Mouse (Mus musculus) ES-Bruce4 (cell line): Measurements from ENCODE around the gene Lta. TPM values are rescaled to one million over a fixed set of nuclear protein-coding genes. Genes with fewer than 3 reads are reported as not detected.

Experiments
- H3K27ac ChIP-seq: 2 replicates; pipeline ENCODE4 v1.5.1; 2012; ENCODE audit warnings: low read length, inconsistent platforms; ENCODE audit not compliant: insufficient read depth
- H3K27me3 ChIP-seq: 2 replicates; pipeline ENCODE4 v1.6.1; 2012; ENCODE audit warnings: mild to moderate bottlenecking, low read length, inconsistent platforms; ENCODE audit not compliant: control insufficient read depth, poor library complexity, insufficient read depth, severe bottlenecking
- H3K36me3 ChIP-seq: 2 replicates; pipeline ENCODE4 v1.6.1; 2012; ENCODE audit warnings: inconsistent platforms, mild to moderate bottlenecking, low read length, moderate library complexity; ENCODE audit not compliant: control insufficient read depth, poor library complexity, insufficient read depth, severe bottlenecking
- H3K4me1 ChIP-seq: one replicate; pipeline ENCODE4 v1.8.1; 2011; ENCODE audit warnings: low read length; ENCODE audit not compliant: control insufficient read depth, insufficient read depth
- H3K4me3 ChIP-seq: 2 replicates; pipeline ENCODE4 v1.5.1; 2011; ENCODE audit warnings: low read depth, mild to moderate bottlenecking, low read length
- H3K9ac ChIP-seq: 2 replicates; pipeline ENCODE4 v1.6.1; 2012; ENCODE audit warnings: low read depth, mild to moderate bottlenecking, inconsistent platforms; ENCODE audit not compliant: poor library complexity, severe bottlenecking
- H3K9me3 ChIP-seq: replicated peaks from 2 replicates; pipeline ENCODE4 v1.6.1; 2012; ENCODE audit warnings: mild to moderate bottlenecking, low read length, inconsistent platforms; ENCODE audit not compliant: control insufficient read depth, poor library complexity, insufficient read depth, severe bottlenecking
- CTCF ChIP-seq: IDR thresholded peaks from one replicate; pipeline ENCODE4 v1.8.1; 2011; ENCODE audit warnings: low read depth, low read length
- EP300 ChIP-seq: IDR thresholded peaks from 2 replicates; pipeline ENCODE4 v1.6.1; 2011; ENCODE audit warnings: low read depth, low read length; ENCODE audit not compliant: insufficient read depth
- POLR2A ChIP-seq: IDR thresholded peaks from one replicate; pipeline ENCODE4 v1.8.1; 2011; ENCODE audit warnings: low read length; ENCODE audit not compliant: insufficient read depth
- polyA plus RNA-seq: library from polyadenylated mRNA; stranded (reverse); fragments of >200 nt; gene quantifications from 2 replicates; pipeline ENCODE4 v1.2.4, GENCODE M21; 2011; ENCODE audit warnings: low read depth; ENCODE audit not compliant: missing spikeins, insufficient read depth, insufficient read length

The Lta gene
- polyA plus RNA-seq, 1 experiment = not detected

DNA sequence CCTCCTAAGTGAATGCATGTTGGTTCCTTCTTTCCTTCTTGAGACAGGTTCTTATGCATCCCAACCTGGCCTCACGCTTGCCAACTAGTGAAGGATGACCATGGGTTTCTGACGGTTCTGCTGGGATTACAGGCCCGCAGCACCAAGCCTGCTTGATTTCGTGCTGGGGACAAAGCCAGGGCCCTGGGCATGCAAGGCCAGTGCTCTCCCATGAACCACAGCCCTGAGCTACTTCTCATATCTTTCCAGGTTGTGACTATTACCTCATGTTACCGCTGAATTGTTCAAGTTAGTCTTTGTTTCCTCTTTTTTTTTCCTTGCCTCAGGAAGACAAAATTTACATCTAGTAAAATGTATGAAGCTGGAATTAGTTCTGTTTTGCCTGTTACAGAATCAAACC is 12.2 kb downstream of the Lta start:
- H3K4me3 ChIP-seq = no peak overlapping the region
- no peaks in the 10 kb centered on the region for H3K36me3 ChIP-seq
- H3K9ac ChIP-seq = no peak overlapping the region
- no peak overlapping the region for H3K27ac ChIP-seq
- TF ChIP-seq EP300 (no peak), CTCF (no peak)
- H3K4me1 ChIP-seq = no peaks in the 10 kb centered on the region
- H3K9me3 ChIP-seq = no peaks in the 10 kb centered on the region
- H3K27me3 ChIP-seq = no peaks in the 10 kb centered on the region

DNA sequence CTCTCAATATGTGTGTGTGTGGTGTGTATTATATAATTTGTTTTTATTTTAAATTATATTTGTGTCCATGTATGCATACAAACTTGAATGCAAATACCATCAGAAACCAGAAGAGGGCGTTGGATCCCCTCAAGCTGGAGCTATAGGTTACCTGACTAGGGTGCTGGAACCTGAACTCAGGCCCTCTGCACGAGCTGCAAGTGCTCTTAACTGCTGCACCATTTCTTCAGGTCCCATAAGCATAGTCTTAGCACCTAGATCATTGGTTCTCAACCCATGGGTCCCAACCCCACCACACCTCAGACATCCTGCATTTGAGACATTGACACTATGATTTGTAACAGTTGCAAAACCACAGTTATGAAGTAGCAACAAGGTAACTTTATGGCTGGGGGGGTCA is 13.4 kb downstream of the Lta start:
- H3K36me3 ChIP-seq = no peaks in the 10 kb centered on the region
- TF ChIP-seq EP300 (no peak), CTCF (peak; percentile 16)

DNA sequence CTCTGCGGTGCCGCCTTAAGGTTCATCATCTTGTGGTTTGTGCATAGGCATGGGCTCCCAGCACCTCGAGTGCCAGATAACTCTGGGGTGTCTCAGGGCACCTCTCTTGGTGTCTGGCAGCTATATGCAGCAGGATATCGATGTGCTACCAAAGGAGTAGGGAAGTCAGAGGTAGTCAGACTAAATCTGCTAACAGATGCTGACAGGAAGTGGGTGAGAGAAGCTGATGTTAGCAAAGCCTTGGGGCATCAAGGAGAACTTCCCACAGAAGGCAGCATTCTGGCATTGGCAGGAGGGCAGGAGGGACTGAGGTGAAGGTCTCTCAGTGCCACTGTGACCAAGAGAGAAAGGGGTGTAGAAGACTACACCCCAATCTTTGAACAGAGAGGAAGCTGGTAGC is 15.1 kb downstream of the Lta start:
- Histone ChIP-seq H3K27me3 (no peaks in the 10 kb centered on the region), H3K4me1 (no peaks in the 10 kb centered on the region), H3K4me3 (no peak overlapping the region), H3K9me3 (no peaks in the 10 kb centered on the region), H3K36me3 (no peaks in the 10 kb centered on the region), H3K27ac (no peak overlapping the region), H3K9ac (no peak overlapping the region)
- TF ChIP-seq POLR2A (no peak), CTCF (no peak), EP300 (no peak)

More for the DNA sequence above, 13.4 kb downstream of the Lta start:
- Histone ChIP-seq H3K27ac (no peak overlapping the region), H3K4me1 (no peaks in the 10 kb centered on the region), H3K9ac (no peak overlapping the region), H3K4me3 (no peak overlapping the region), H3K27me3 (no peaks in the 10 kb centered on the region), H3K9me3 (no peaks in the 10 kb centered on the region)

DNA sequence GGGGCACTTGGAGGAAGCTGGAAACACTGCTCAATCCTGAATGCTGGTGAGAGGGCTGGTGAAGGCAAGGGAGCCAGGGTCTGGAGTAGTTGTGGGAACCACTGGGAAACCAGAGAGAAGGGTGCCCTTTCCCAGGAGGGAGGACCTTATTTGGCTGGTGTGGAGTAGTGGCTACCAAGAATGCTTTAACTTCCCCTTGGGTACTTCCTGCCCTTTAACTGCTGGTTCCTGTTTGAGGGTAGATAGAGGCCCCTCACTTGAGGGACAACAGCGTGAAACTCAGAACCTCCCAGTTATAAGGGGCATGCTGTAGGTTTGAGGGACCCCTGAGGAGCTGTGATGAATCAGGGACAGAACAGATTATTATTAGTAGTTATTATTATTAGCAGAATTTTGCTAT is 16.0 kb downstream of the Lta start:
- H3K9me3 ChIP-seq = no peaks in the 10 kb centered on the region
- no peak overlapping the region for H3K4me3 ChIP-seq
- H3K4me1 ChIP-seq = no peaks in the 10 kb centered on the region
- no peak for TF ChIP-seq POLR2A
- TF ChIP-seq CTCF = no peak
- TF ChIP-seq EP300 = no peak
- no peak overlapping the region for H3K27ac ChIP-seq
- no peaks in the 10 kb centered on the region for H3K36me3 ChIP-seq
- no peak overlapping the region for H3K9ac ChIP-seq
- no peaks in the 10 kb centered on the region for H3K27me3 ChIP-seq

DNA sequence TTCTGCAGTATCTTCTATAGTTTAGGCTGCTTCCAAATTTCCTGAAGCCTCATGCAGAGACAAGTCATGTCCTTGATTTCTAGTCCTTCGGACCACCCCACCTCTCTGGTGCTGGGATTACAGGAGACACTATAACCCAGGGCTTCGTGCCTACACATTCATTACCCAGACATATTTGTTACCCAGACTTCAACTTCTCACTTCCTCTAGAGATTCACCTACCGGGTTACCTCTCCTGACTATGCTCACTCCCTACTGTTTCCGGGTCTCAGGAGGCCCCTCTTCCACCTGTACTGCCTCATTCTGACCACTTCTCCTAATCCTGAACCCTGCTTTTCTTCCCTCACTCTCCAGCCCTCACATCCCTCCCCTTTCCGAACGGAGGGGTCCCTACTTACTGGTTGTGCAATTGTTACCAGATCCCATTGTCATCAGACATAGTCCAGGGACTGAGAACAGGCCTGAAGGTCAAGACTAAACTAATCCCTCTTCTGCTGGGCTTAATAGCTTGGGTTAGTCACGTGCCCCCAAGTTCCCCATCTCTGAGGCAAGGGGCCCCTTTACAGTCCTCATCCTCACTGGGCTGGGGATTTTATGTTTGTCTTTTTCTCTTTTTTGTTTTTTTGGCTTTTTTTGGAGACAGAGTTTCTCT is 17.1 kb downstream of the Lta start, which contains the start of gene Lst1:
Gene Lst1, minus strand, starts transcription at position 481 of the 652 bp plus-strand sequence.
- Histone ChIP-seq H3K4me1 (no peaks in the 10 kb centered on the region), H3K27me3 (no peaks in the 10 kb centered on the region), H3K9me3 (no peaks in the 10 kb centered on the region), H3K4me3 (no peak within 1 kb of the TSS), H3K9ac (no peak within 1 kb of the TSS; the same call in 1 of the 2 replicates), H3K27ac (0 out of 2 replicates have a peak within 1 kb of the TSS, but pooled peaks have one; percentile 21), H3K36me3 (no peaks in the 10 kb centered on the region)
- TF ChIP-seq POLR2A = no peak
- TF ChIP-seq CTCF = no peak
- no peak for TF ChIP-seq EP300

DNA sequence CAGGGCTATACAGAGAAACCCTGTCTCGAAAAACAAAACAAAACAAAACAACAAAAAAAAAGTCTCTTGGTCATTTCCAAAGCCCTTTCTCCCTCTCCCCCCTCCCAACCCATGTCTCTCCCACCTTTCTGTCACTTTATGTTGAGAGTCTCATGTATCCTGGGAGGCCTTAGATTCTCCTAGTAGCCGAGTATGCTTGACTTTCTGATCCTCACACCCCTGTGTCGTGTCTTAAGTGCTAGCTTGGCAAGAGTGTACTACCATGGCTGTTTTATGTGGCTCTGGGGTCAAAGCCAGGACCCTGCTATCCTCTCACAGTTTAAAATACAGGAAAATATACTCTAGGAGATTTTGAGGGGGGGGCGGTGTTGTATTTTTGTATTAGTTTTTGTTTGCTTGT is 17.8 kb downstream of the Lta start:
- 0 out of 2 replicates have a peak overlapping the region, but pooled peaks have one; percentile 21 for H3K27ac ChIP-seq
- H3K9me3 ChIP-seq = no peaks in the 10 kb centered on the region
- no peak overlapping the region for H3K4me3 ChIP-seq
- H3K27me3 ChIP-seq = no peaks in the 10 kb centered on the region
- no peaks in the 10 kb centered on the region for H3K36me3 ChIP-seq
- H3K9ac ChIP-seq = no peak overlapping the region; the same call in 1 of the 2 replicates
- TF ChIP-seq POLR2A (no peak), EP300 (no peak), CTCF (no peak)
- no peaks in the 10 kb centered on the region for H3K4me1 ChIP-seq
